Mouse (Mus musculus) macrophage (primary cell): ENCODE results near the gene Bricd5. TPM values are rescaled to one million over a fixed set of nuclear protein-coding genes. Genes with fewer than 3 reads are reported as not detected.
"Not testable (repeated sequence)": the region's sequence is repeated elsewhere in the genome, so short reads cannot be mapped to it uniquely, and the experiment has no call there.

Source experiments
- H3K27ac ChIP-seq: fragments of 350-480 bp; formaldehyde crosslinking; 2 replicates; pipeline ENCODE4 v1.9.0; 2021
- H3K36me3 ChIP-seq: fragments of 350-480 bp; formaldehyde crosslinking; 2 replicates; pipeline ENCODE4 v1.9.0; 2021; ENCODE audit errors: inconsistent target
- H3K4me3 ChIP-seq: fragments of 350-480 bp; formaldehyde crosslinking; 2 replicates; pipeline ENCODE4 v1.9.0; 2021; ENCODE audit errors: inconsistent target
- H3K79me2 ChIP-seq: fragments of 350-480 bp; formaldehyde crosslinking; 2 replicates; pipeline ENCODE4 v1.9.0; 2021; ENCODE audit errors: inconsistent target
- WGBS: methylation state at CpG from one replicate; pipeline ENCODE4 v1.1.7; 2026; ENCODE audit warnings: inconsistent platforms; ENCODE audit not compliant: missing documents; 5-methylcytosine and 5-hydroxymethylcytosine counted together
- polyA plus RNA-seq: library from polyadenylated mRNA; stranded (reverse); fragments of 250-400 nt; gene quantifications from 3 replicates; pipeline ENCODE4 v1.2.4, GENCODE M21; 2018; ENCODE audit warnings: inconsistent platforms

The Bricd5 gene
- polyA plus RNA-seq, 1 experiment from 2014 or later = not detected

DNA sequence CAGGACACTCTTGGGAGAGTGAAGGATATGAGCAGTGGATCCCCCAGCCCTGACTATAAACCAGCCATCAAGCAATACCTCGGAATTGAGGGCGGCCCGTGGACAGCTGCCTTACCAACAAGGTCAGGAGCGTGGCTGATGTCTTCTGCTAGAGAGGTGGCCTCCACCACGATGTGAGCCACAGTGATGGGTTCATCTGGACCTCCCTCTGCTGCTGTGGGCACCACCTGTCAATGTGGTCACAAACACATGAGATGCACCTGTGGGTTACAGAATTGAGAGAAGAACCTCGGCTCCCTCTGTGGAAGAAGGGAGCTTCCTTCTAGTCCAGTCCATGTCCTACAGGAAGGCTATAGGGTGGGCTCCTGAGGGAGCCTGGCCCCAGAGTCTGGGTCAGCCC, 24.2 kb upstream of the Bricd5 start:
- WGBS = 93% methylated on average over 5 of the region's 6 CpGs
- H3K79me2 ChIP-seq = peaks cover 34% of the 10 kb centered on the region
- no peak overlapping the region for H3K27ac ChIP-seq
- peaks cover 47% of the 10 kb centered on the region for H3K36me3 ChIP-seq
- H3K4me3 ChIP-seq = no peak overlapping the region

DNA sequence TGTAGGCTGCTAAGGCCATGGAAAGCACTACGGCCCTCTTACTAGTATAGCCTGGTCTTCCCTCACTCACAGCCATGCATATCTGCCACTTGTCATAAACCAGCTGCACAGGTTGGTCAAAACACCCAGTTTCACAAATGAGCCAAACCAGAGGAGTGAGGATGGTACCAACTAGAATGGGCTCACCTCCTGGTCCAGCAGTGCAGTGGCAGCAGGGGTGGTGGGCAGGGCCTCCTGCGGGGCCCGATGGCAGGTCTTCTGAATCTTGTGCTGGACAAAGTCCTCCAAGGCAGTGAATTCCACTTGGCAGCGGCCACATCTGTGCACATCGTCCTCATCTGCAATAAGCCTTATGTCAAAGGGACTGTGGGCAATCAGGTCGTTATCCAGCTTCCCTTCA, 22.5 kb upstream of the Bricd5 start:
- WGBS = 97% methylated on average over 6 of the region's 6 CpGs
- Histone ChIP-seq H3K36me3 (peaks cover 30% of the 10 kb centered on the region), H3K27ac (no peak overlapping the region)

DNA sequence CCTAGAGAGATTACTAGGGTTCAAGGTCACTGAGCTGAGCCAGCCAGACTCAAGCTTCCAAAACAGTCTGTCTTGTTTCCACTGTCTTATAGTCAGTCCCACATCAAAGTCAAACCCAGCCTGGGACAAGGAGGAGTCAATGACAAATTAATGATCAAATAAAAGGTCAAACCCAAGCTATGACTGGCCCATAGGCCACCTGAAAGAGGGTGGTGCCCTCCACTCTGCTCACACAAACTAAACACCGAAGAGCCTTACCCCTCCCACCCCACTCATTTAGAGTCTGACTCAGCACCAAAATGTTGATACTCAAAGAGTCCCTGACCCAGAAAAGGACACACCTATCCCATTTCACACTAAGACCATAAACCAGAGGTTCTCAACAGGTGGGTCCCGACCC, 20.3 kb upstream of the Bricd5 start:
- 85% methylated on average over 2 of the region's 2 CpGs for WGBS
- Histone ChIP-seq H3K27ac (no peak overlapping the region), H3K4me3 (no peak overlapping the region), H3K79me2 (peaks cover 35% of the 10 kb centered on the region), H3K36me3 (peaks cover 24% of the 10 kb centered on the region)

More for the DNA sequence above, 22.5 kb upstream of the Bricd5 start:
- H3K4me3 ChIP-seq = no peak overlapping the region
- peaks cover 35% of the 10 kb centered on the region for H3K79me2 ChIP-seq

DNA sequence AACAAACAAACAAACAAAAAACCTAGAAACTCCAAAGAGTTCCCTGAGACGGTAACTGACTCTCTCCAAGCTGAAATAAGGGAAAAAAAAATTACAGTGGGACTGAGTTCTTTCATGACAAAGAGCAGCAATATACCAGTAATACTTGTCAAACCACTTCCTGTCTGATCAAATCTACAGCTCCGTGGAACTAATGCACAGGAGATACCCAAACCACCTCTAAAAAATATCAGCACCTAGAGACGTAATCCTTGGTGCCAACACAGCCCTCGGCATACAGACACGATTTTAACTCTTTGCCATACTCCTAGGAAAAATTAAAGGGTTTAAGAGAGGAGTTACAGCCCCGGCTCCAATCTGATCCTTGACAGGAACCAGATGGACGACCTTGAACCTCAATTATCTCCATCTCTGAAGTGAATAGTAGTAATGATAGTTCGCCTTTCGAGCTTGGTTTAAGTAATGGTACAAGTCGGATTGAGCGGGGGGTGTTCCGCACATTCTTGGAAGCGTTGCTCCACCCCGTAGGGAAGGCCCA, 19.4 kb upstream of the Bricd5 start:
- H3K36me3 ChIP-seq = peaks cover 15% of the 10 kb centered on the region
- peaks cover 35% of the 10 kb centered on the region for H3K79me2 ChIP-seq
- H3K4me3 ChIP-seq = peak overlapping the region; percentile 60
- 5% methylated on average over 14 of the region's 14 CpGs for WGBS
- peak overlapping the region; percentile 83; the same call in 1 of the 2 replicates for H3K27ac ChIP-seq

DNA sequence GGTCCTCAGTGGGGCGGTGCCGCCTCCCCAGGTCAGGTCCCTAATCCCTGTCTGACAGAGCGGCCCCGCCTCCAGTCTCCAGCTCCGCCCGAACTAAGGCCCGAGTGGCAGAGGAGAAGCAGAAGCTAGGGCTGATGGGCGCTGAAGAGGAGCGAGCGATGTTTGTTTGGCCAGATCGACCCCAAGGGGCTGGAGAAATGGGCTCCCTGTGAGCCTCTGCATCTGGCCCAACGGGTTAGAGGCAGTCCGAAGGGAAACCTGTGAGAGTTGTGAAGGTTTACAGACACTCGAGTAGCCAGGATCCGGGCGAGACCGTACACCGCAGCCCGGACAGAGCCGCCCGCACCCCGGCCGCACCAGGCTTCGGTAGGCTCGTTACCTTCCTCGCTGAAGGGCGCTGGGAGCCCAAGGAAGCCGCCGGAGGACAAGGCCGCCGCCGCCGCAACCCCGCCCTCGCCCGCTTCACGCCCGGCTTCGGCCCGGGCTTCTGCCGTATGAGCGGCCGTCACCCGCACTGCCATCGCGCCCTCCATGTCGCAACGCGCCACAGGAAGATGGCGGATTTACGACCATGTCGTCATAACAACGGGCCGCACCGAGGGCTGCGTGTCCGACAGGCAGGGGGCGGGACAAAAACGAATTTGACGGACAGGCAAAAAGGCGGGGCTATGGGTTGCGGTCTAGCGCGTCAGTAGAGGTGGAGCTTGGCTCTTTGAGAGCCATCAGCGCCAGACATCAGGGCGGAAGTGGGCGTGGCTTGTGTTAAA, 18.7 kb upstream of the Bricd5 start:
- H3K79me2 ChIP-seq = peaks cover 35% of the 10 kb centered on the region
- peak overlapping the region; percentile 60 for H3K4me3 ChIP-seq
- peak overlapping the region; percentile 83 for H3K27ac ChIP-seq
- under 1% methylated on average over 67 of the region's 67 CpGs for WGBS
- H3K36me3 ChIP-seq = peaks cover 8% of the 10 kb centered on the region

DNA sequence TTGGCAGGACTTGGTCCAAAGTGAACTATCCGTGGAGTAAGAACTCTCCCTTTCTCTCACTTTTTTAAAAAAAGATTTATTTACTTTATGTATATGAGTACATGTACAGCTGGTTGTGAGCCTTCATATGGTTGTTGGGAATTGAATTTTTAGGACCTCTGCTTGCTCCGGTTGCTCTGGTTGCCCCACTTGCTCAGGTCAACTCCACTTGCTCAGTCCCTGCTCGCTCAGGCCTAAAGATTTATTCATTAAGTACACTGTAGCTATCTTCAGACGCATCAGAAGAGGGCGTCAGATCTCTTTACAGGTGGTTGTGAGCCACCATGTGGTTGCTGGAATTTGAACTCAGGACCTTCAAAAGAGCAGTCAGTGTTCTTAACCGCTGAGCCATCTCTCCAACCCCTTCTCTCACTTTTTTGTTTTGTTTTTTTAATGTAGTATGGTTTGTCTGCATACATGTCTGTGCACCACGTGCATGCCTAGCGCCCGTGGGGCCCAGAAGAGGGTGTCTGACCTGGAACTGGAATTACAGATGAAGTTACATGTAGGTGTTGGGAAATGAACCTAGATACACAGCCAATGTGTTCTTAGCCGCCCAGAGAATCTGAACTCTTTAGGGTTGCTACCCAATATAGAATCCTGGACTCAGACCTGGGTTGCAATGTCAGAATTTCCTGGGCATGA, 18.0 kb upstream of the Bricd5 start:
- H3K4me3 ChIP-seq, H3K36me3 ChIP-seq: not testable (repeated sequence)
- H3K79me2 ChIP-seq = peaks cover 35% of the 10 kb centered on the region
- 48% methylated on average over 10 of the region's 10 CpGs for WGBS
- peak overlapping the region; percentile 12; the same call in 1 of the 2 replicates for H3K27ac ChIP-seq

DNA sequence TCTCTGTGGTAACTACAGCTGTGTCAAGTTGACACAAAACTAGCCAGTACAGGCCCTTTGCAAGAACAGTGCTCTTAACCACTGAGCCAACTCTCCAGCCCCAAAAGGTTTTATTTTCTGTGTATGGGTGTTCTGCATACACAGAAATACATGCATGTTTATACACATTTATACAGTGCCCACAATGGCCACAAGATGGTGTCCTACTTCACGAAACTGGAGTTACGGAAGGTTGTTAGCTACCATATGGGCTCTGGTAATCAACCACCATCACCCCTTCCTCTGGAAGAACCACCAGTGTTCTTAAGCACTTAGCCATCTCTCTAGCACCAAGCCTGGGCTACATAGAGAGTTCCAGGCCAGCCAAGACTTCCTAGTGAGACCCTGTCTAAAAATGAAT, 12.1 kb upstream of the Bricd5 start:
- H3K27ac ChIP-seq = no peak overlapping the region
- H3K4me3 ChIP-seq = no peak overlapping the region
- no peaks in the 10 kb centered on the region for H3K36me3 ChIP-seq
- H3K79me2 ChIP-seq = no peaks in the 10 kb centered on the region
- 83% methylated on average over 2 of the region's 2 CpGs for WGBS

DNA sequence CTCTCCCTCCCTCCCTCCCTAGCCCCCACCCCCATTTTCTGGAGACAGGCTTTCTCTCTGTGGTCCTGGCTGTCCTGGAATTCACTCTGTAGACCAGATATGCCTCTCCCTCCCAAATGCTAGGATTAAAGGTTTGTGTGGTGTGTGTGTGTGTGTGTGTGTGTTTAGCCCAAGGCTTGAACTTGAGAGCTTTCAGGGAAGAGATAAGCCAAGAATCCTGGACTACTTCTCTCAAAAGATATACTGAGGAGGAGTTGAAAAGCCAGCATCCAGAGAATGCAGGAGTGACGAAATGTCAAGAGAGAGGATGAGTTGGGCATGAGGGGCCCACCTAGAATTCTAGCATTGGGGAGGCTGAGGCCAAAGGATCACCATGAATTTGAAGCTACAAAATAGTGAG, 10.8 kb upstream of the Bricd5 start:
- WGBS = 92% methylated on average over 1 of the region's 1 CpGs
- Histone ChIP-seq H3K79me2 (no peaks in the 10 kb centered on the region), H3K4me3 (no peak overlapping the region)

DNA sequence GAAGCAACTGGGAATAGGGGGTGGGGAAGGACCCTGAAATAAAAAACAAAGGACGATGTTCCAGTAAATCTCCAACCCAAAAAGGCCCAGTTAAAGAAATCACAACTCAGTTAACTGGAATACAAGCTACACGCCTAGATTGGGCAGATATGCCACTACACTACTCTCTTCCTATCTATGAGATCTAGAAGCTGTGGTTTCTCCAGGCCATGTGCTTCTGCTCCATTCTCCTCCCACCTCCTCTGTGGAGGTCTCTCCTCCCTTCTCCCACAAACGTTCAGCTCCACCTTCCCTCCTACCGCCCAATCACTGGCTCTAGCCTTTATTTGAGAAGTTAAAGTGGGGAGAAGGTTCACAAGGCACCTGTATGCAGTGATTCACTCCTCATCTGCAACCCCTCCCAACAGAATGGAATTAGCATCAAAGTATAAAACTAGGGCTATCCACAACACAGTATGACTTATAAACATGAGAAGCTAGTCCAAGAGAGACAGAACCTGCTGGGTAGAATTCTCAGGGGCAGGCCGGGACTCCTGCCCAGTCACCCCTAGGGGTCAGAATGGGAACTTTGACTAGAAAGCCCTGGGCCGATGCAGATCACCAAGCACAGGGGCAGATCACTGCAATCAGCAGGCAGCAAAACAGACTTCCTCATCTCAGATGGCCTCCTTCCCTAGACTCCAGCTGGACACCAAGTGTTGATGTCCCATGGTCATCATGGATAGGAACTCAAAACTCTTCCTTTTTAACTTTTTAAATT, 10.1 kb upstream of the Bricd5 start:
- Histone ChIP-seq H3K27ac (no peak overlapping the region), H3K4me3 (no peak overlapping the region), H3K36me3 (no peaks in the 10 kb centered on the region), H3K79me2 (no peaks in the 10 kb centered on the region)
- 34% methylated on average over 6 of the region's 6 CpGs for WGBS

More for the DNA sequence above, 10.8 kb upstream of the Bricd5 start:
- H3K27ac ChIP-seq = no peak overlapping the region
- H3K36me3 ChIP-seq = no peaks in the 10 kb centered on the region

DNA sequence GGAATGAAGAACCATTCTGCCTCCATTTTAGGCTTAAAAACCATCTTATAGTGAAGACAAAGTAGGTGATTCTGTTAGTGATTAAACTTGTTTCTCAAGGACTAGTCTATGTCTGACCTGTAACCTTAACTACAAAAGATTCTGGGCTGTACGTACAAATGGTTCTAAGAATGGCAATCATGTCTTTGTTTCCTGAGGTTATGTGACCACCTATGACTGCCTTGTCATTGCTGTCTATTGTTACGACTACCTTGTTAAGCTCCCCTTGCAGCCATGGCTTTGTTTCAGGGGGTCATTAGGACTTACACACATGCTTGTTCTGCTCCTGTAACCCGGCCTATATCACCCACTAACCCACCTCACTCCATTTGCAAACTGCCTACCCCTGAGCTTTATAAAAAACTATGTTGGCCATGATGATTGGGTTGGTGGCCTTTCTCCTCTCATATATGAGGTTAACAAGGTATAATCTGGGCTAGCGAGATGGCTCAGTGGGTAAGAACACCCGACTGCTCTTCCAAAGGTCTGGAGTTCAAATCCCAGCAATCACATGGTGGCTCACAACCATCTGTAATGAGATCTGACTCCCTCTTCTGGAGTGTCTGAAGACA, 4.9 kb upstream of the Bricd5 start:
- peaks cover 14% of the 10 kb centered on the region for H3K79me2 ChIP-seq
- H3K27ac ChIP-seq = no peak overlapping the region
- H3K4me3 ChIP-seq = no peak overlapping the region
- no peaks in the 10 kb centered on the region for H3K36me3 ChIP-seq
- 100% methylated on average over 5 of the region's 5 CpGs for WGBS

DNA sequence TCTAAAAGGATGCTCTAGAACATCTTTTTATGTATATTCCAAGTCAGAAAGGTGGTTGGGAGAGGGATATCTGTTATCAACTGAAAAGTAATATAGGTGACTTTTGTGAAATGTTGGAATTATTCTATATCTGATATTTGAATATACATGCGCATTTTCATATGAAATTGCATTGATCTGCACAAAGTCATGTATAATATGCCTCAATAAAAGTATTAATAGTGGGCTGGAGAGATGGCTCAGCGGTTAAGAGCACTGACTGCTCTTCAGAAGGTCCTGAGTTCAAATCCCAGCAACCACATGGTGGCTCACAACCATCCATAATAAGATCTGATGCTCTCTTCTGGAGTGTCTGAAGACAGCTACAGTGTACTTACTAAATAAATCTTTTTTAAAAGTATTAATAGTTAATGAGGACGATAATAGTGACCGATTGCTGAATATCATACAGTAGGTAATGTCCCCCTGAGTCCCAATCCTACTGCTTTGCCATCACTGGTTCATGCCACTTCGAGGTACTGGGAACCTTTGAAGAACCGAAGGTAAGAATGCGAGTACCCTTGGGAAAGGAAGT, 4.3 kb upstream of the Bricd5 start:
- H3K4me3 ChIP-seq = peak overlapping the region; percentile 66
- peaks cover 14% of the 10 kb centered on the region for H3K79me2 ChIP-seq
- H3K27ac ChIP-seq = peak overlapping the region; percentile 81
- 17% methylated on average over 7 of the region's 7 CpGs for WGBS
- H3K36me3 ChIP-seq = peaks cover 1% of the 10 kb centered on the region; the same call in 1 of the 2 replicates

DNA sequence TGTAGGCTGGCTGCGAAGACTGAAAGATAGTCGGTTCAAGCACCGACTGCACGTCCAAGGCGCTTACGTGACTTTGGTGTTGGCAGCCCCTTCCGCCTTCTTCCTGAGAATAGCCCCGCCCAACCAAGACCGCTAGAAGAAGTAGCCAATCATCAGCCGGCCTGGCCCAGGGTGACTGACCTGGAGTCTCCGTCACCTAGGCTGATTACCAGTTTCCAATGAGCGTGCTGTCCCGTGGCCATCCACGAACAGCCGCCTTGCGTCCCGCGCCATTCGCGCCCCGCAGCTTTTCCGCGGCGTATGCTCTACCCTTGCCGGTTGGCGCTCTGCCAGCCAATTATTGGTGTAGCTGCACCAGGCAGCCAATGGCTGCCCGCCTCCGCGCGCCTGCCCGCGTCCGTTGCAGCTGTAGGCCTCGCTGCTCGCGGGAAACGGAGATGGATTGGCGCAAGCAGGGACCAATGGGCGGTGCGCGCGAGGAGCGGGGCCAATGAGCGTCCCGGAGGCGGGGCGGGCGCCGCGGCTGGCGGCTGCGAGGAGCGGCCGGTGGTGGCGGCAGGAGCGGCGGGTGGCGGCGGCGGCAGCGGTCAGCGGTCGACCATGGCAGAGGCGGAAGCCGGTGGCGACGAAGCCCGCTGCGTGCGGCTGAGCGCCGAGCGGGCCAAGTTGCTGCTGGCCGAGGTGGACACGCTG, 3.6 kb upstream of the Bricd5 start, which contains the start of the genes E4f1 and Pgp:
Gene E4f1, minus strand, starts transcription at position 404 of the 693 bp plus-strand sequence.
Gene Pgp, plus strand, starts transcription at position 483 of the 693 bp plus-strand sequence.
- WGBS = under 1% methylated on average over 63 of the region's 75 CpGs
- Histone ChIP-seq H3K79me2 (peaks cover 14% of the 10 kb centered on the region), H3K4me3 (peak within 1 kb of the TSS; percentile 66), H3K27ac (peak within 1 kb of the TSS; percentile 81), H3K36me3 (peaks cover 8% of the 10 kb centered on the region; the same call in 1 of the 2 replicates)
